Mouse (Mus musculus) brain, embryonic 18.5 days (tissue): ENCODE results near the gene Sh3rf1.

Experiments used
- DNase-seq: peaks from one replicate; pipeline ENCODE4 v3.0.0-alpha.2; 2012; ENCODE audit warnings: low read depth, low spot score

Sh3rf1 gene

GRCm38 (mm10) chr8:61286394-61286793 is 62.7 kb downstream of the Sh3rf1 start:
- no peak for DNase-seq

GRCm38 (mm10) chr8:61286795-61287385 is 63.2 kb downstream of the Sh3rf1 start:
- DNase-seq = no peak

GRCm38 (mm10) chr8:61288006-61288566 is 64.4 kb downstream of the Sh3rf1 start:
- DNase-seq = peak; percentile 45

GRCm38 (mm10) chr8:61288676-61289075 is 65.0 kb downstream of the Sh3rf1 start:
- no peak for DNase-seq

GRCm38 (mm10) chr8:61295040-61295439 is 71.4 kb downstream of the Sh3rf1 start:
- no peak for DNase-seq

- no peak for DNase-seq
These were observed 71.8 kb downstream of the Sh3rf1 start for GRCm38 (mm10) chr8:61295441-61295840.

GRCm38 (mm10) chr8:61298828-61299227 is 75.2 kb downstream of the Sh3rf1 start:
- no peak for DNase-seq

- DNase-seq = no peak
These were observed 77.8 kb downstream of the Sh3rf1 start for GRCm38 (mm10) chr8:61301298-61302028.

- no peak for DNase-seq
These were observed 78.3 kb downstream of the Sh3rf1 start for GRCm38 (mm10) chr8:61302029-61302368.

GRCm38 (mm10) chr8:61305451-61306070 is 81.9 kb downstream of the Sh3rf1 start:
- no peak for DNase-seq

- DNase-seq = no peak
These were observed 82.9 kb downstream of the Sh3rf1 start for GRCm38 (mm10) chr8:61306501-61307112.

GRCm38 (mm10) chr8:61308896-61309295 is 85.2 kb downstream of the Sh3rf1 start:
- no peak for DNase-seq

- no peak for DNase-seq
These were observed 86.1 kb downstream of the Sh3rf1 start for GRCm38 (mm10) chr8:61309530-61310402.

- DNase-seq = no peak
These were observed 86.8 kb downstream of the Sh3rf1 start for GRCm38 (mm10) chr8:61310403-61310871.

GRCm38 (mm10) chr8:61313016-61313415 is 89.3 kb downstream of the Sh3rf1 start:
- DNase-seq = no peak

GRCm38 (mm10) chr8:61316012-61316767 is 92.5 kb downstream of the Sh3rf1 start:
- DNase-seq = no peak

GRCm38 (mm10) chr8:61316813-61317534 is 93.3 kb downstream of the Sh3rf1 start:
- DNase-seq = no peak

GRCm38 (mm10) chr8:61317535-61318136 is 94.0 kb downstream of the Sh3rf1 start:
- DNase-seq = no peak

GRCm38 (mm10) chr8:61321216-61321615 is 97.5 kb downstream of the Sh3rf1 start:
- DNase-seq = no peak
